Mouse (Mus musculus) hindbrain, embryonic 14.5 days (tissue): ENCODE data around the gene Faap20. TPM values are rescaled to one million over a fixed set of nuclear protein-coding genes. Genes with fewer than 3 reads are reported as not detected.

ENCODE experiments used
- ATAC-seq: fragments of 200-750 bp; cut with Nextera tagmentation; 2 replicates; pipeline ENCODE4 v1.8.0; 2017; ENCODE audit warnings: moderate number of reproducible peaks, mild to moderate bottlenecking, moderate TSS enrichment, moderate library complexity; ENCODE audit not compliant: low FRiP score
- DNase-seq: peaks from one replicate; pipeline ENCODE4 v3.0.0-alpha.2; 2015; ENCODE audit warnings: low spot score
- H3K27ac ChIP-seq: fragments of 300-500 bp; sonication (generic); 2 replicates; pipeline ENCODE4 v1.5.1; 2014; ENCODE audit warnings: mild to moderate bottlenecking, moderate library complexity
- H3K27me3 ChIP-seq: fragments of 300-500 bp; sonication (generic); 2 replicates; pipeline ENCODE4 v1.6.1; 2014; ENCODE audit warnings: mild to moderate bottlenecking, low read length, mixed read lengths; ENCODE audit not compliant: control insufficient read depth, insufficient read depth
- H3K36me3 ChIP-seq: fragments of 300-500 bp; sonication (generic); replicated peaks from 2 replicates; pipeline ENCODE4 v1.6.1; 2014; ENCODE audit not compliant: control insufficient read depth, insufficient read depth
- H3K4me1 ChIP-seq: fragments of 300-500 bp; sonication (generic); replicated peaks from 2 replicates; pipeline ENCODE4 v1.6.1; 2014; ENCODE audit warnings: antibody characterized with exemption, low read length, mixed read lengths; ENCODE audit not compliant: control insufficient read depth, insufficient read depth
- H3K4me2 ChIP-seq: fragments of 300-500 bp; sonication (generic); replicated peaks from 2 replicates; pipeline ENCODE4 v1.6.1; 2014; ENCODE audit warnings: mild to moderate bottlenecking, moderate library complexity
- H3K4me3 ChIP-seq: fragments of 300-500 bp; sonication (generic); replicated peaks from 2 replicates; pipeline ENCODE4 v1.5.1; 2014; ENCODE audit warnings: mild to moderate bottlenecking, low read length
- H3K9ac ChIP-seq: fragments of 300-500 bp; sonication (generic); 2 replicates; pipeline ENCODE4 v1.6.1; 2014
- H3K9me3 ChIP-seq: fragments of 300-500 bp; sonication (generic); 2 replicates; pipeline ENCODE4 v1.6.1; 2016; ENCODE audit warnings: low read length; ENCODE audit not compliant: control insufficient read depth
- WGBS: fragments of 180-500 bp; shearing (Covaris S2); extraction: QIAGEN DNeasy Blood & Tissue Kit; methylation state at CpG from one replicate; pipeline ENCODE4 v1.1.7; 2014; 5-methylcytosine and 5-hydroxymethylcytosine counted together
- polyA plus RNA-seq: library from polyadenylated mRNA; unstranded; fragments of >200 nt; fragmentation: Nextera tagmentation; extraction: Ambion mirVana; gene quantifications from 2 replicates; pipeline ENCODE4 v1.2.1, GENCODE M21; 2014

Faap20 gene
- polyA plus RNA-seq, 1 experiment from 2014 or later: 76.0 TPM

DNA sequence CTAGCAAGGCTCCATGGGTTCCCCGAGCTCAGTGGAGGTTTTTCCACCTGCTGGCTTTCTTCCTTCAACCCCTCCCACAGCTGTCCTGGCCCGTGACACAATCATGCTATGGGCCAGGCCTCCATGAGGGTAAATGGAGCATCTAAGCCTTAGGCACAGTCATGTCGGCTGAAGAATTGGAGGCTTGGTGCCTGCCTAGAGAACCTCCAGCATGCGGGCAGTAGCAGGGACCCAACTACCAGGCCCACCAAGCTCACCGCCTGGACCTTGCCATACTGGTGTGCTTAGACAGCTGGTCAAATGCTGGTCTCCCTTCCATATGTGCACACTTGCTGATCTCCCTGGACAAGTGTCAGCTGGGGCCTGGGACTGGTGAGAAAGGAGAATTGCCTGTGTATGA lies 23.7 kb upstream of the Faap20 start:
- Histone ChIP-seq H3K4me2 (no peak overlapping the region), H3K27me3 (no peaks in the 10 kb centered on the region), H3K9ac (no peak overlapping the region), H3K27ac (no peak overlapping the region), H3K4me3 (no peak overlapping the region), H3K9me3 (no peaks in the 10 kb centered on the region), H3K36me3 (no peaks in the 10 kb centered on the region), H3K4me1 (peaks cover 10% of the 10 kb centered on the region; the same call in 1 of the 2 replicates)
- DNase-seq (no peak), ATAC-seq (no peak)
- WGBS: 83% methylated on average over 5 of the region's 5 CpGs

DNA sequence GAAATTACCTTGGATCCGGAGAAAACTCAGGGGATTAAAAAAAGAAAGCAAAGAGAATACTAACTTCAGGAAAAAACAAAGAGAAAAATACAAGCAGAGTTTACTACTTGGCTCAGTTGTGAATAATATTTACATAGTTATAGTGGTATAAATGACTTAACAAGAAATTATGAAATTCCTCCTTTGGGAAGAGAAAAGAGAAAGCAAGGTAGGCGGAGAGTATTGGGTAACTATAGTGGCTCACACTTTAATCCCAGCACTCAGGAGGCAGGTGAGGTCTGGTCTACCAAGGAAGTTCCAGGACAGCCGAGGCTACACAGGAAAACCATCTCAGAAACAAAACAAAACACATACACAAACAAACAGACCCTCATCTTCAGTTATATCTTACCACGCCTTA lies 21.6 kb upstream of the Faap20 start:
- Histone ChIP-seq H3K27ac (no peak overlapping the region), H3K27me3 (no peaks in the 10 kb centered on the region), H3K36me3 (no peaks in the 10 kb centered on the region), H3K4me3 (no peak overlapping the region), H3K9ac (no peak overlapping the region), H3K9me3 (no peaks in the 10 kb centered on the region), H3K4me1 (0 out of 2 replicates have a peak, but pooled peaks cover 4% of the 10 kb centered on the region), H3K4me2 (no peak overlapping the region)
- ATAC-seq (no peak), DNase-seq (no peak)
- 91% methylated on average over 4 of the region's 4 CpGs for WGBS

DNA sequence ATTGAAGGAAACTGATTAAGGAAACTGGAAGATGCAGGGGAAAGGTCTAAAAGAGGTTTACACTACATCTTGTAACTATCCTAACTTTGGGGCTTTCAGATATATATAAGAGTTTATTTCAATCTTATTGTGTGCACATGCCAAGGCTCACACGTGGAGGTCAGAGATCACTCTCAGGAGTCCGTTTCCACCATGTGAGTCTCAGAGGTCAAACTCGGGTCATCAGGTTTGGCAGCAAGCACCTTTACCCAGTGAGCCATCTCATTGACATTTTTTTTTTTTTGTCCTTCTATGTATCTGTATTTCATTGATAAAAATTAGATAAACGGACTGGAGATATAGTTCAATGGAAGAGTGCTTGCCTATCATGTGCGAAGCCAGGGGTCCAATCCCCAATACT lies 21.1 kb upstream of the Faap20 start:
- no peak for DNase-seq
- WGBS: 81% methylated on average over 5 of the region's 5 CpGs
- ATAC-seq: no peak

GRCm38 (mm10) chr4:155233878-155234277 lies 15.7 kb upstream of the Faap20 start:
- Histone ChIP-seq H3K36me3 (no peaks in the 10 kb centered on the region), H3K9ac (no peak overlapping the region), H3K4me1 (peaks cover 37% of the 10 kb centered on the region), H3K27ac (peak overlapping the region; percentile 85), H3K9me3 (no peaks in the 10 kb centered on the region), H3K4me2 (no peak overlapping the region), H3K4me3 (no peak overlapping the region), H3K27me3 (no peaks in the 10 kb centered on the region)
- ATAC-seq: no peak
- no peak for DNase-seq
- WGBS: 25% methylated on average over 10 of the region's 10 CpGs

More for the DNA sequence above, 21.1 kb upstream of the Faap20 start:
- Histone ChIP-seq H3K9me3 (no peaks in the 10 kb centered on the region), H3K4me1 (0 out of 2 replicates have a peak, but pooled peaks cover 6% of the 10 kb centered on the region), H3K27me3 (no peaks in the 10 kb centered on the region), H3K36me3 (no peaks in the 10 kb centered on the region), H3K9ac (no peak overlapping the region), H3K4me3 (no peak overlapping the region), H3K27ac (no peak overlapping the region), H3K4me2 (no peak overlapping the region)

- 71% methylated on average over 8 of the region's 8 CpGs for WGBS
- H3K27ac ChIP-seq: peak overlapping the region; percentile 85
- ATAC-seq (no peak), DNase-seq (no peak)
- no peak overlapping the region for H3K4me3 ChIP-seq
- H3K27me3 ChIP-seq: no peaks in the 10 kb centered on the region
- no peaks in the 10 kb centered on the region for H3K9me3 ChIP-seq
- peaks cover 37% of the 10 kb centered on the region for H3K4me1 ChIP-seq
- no peaks in the 10 kb centered on the region for H3K36me3 ChIP-seq
- H3K9ac ChIP-seq: peak overlapping the region; percentile 33; the same call in 1 of the 2 replicates
- peak overlapping the region; percentile 40 for H3K4me2 ChIP-seq
Measured at GRCm38 (mm10) chr4:155234371-155235310, 15.0 kb upstream of the Faap20 start.

DNA sequence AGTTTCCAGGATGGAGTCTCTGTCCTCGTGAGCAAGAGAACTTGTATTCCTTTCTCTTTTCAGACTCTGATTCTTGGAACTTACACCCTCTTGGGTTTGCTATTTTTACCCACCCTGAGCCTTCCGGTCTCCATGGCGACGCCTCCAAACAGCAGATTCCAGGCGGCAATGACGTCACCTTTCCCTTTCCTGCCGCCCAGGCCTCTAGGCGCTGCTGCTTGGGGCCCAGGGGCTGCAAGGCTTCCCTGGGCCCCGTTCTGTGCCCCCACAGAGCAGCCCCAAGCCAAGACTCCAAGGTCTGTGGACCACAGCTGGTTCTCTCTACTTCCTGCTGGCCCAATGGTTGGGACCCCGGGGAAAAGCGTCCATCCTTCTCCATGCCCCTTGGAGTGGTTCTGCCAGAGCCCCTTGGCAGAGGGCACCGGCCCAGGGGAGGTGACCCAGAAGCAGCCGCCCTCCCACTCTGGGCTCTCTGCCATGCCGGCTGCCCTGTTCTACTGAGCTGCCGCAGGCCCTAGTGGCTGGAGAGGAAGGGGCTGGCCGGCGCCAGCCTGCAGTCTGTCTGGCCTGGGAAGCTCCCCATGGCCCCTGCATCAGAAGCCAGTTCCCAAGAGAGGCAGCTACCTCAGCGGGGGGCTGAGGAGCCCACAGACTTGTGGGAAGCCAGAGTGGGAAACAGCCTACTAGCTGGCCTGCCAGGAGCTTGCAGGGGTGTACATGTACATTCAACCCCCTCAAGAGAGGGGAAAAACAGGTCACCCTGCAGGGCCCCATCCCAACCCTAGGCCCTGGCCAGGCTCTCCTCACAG lies 14.1 kb upstream of the Faap20 start:
- H3K36me3 ChIP-seq: no peaks in the 10 kb centered on the region
- no peaks in the 10 kb centered on the region for H3K27me3 ChIP-seq
- H3K27ac ChIP-seq: peak overlapping the region; percentile 85
- WGBS: 12% methylated on average over 18 of the region's 18 CpGs
- H3K4me1 ChIP-seq: peaks cover 37% of the 10 kb centered on the region
- H3K4me3 ChIP-seq: no peak overlapping the region
- H3K4me2 ChIP-seq: peak overlapping the region; percentile 40
- DNase-seq (peak; percentile 83), ATAC-seq (peak; percentile 82)
- H3K9me3 ChIP-seq: no peaks in the 10 kb centered on the region
- H3K9ac ChIP-seq: peak overlapping the region; percentile 30

GRCm38 (mm10) chr4:155236737-155237385 lies 12.7 kb upstream of the Faap20 start:
- H3K4me3 ChIP-seq: no peak overlapping the region
- no peaks in the 10 kb centered on the region for H3K27me3 ChIP-seq
- no peak overlapping the region for H3K9ac ChIP-seq
- H3K9me3 ChIP-seq: no peaks in the 10 kb centered on the region
- H3K27ac ChIP-seq: no peak overlapping the region; the same call in 1 of the 2 replicates
- H3K36me3 ChIP-seq: no peaks in the 10 kb centered on the region
- H3K4me2 ChIP-seq: no peak overlapping the region
- DNase-seq (no peak), ATAC-seq (no peak)
- peaks cover 37% of the 10 kb centered on the region for H3K4me1 ChIP-seq
- WGBS: 74% methylated on average over 12 of the region's 12 CpGs

- no peak overlapping the region for H3K4me2 ChIP-seq
- H3K27ac ChIP-seq: no peak overlapping the region
- H3K9me3 ChIP-seq: no peaks in the 10 kb centered on the region
- 52% methylated on average over 5 of the region's 5 CpGs for WGBS
- DNase-seq: no peak
- H3K9ac ChIP-seq: no peak overlapping the region
- H3K27me3 ChIP-seq: no peaks in the 10 kb centered on the region
- H3K4me1 ChIP-seq: peaks cover 35% of the 10 kb centered on the region
- H3K4me3 ChIP-seq: no peak overlapping the region
- no peaks in the 10 kb centered on the region for H3K36me3 ChIP-seq
- no peak for ATAC-seq
Measured at GRCm38 (mm10) chr4:155238276-155238675, 11.3 kb upstream of the Faap20 start.

GRCm38 (mm10) chr4:155239494-155239893 lies 10.1 kb upstream of the Faap20 start:
- 63% methylated on average over 6 of the region's 6 CpGs for WGBS
- Histone ChIP-seq H3K4me2 (no peak overlapping the region), H3K9me3 (no peaks in the 10 kb centered on the region), H3K4me3 (no peak overlapping the region), H3K4me1 (peaks cover 24% of the 10 kb centered on the region), H3K36me3 (no peaks in the 10 kb centered on the region), H3K9ac (no peak overlapping the region), H3K27ac (no peak overlapping the region), H3K27me3 (no peaks in the 10 kb centered on the region)
- ATAC-seq (no peak), DNase-seq (no peak)
